Mouse (Mus musculus): ENCODE measurements around the gene Gss. TPM values are rescaled to one million over a fixed set of nuclear protein-coding genes. Genes with fewer than 3 reads are reported as not detected.

Gss gene
- polyA plus RNA-seq, 1 experiment from 2014 or later = 14.3 TPM

DNA sequence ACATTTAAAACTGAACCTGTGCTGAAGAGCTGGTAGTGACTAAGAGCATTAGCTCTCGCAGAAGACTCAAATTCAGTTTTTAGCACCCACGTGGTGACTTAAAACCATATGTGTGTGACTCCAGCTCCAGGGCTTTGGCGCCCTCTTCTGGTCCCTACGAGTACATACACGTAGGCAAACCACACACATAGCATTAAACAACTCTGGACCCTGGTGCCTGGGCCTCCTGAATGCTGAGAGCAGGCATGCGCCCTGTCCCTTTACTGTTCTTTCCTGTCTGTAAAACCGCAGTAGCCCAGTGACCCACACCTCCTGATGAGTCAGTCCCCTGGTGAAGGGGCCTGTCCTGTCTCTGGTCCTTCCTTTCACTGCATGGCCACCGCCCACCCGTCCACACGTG is 32.1 kb upstream of the Gss start:
- H3K4me1 ChIP-seq (replicated peaks; ENCODE audit: control insufficient read depth, insufficient read depth, low read length) = peaks cover 9% of the 10 kb centered on the region; the same call in 1 of the 2 replicates
- DNase-seq (ENCODE audit: low spot score) = peak; percentile 65
- WGBS = 38% methylated on average over 10 of the region's 10 CpGs
- H3K27me3 ChIP-seq (ENCODE audit: control insufficient read depth, insufficient read depth, low read length) = peaks cover 18% of the 10 kb centered on the region
- H3K9ac ChIP-seq = no peak overlapping the region
- H3K27ac ChIP-seq = no peak overlapping the region
- no peaks in the 10 kb centered on the region for H3K9me3 ChIP-seq (ENCODE audit: control insufficient read depth, low read length)
- peaks cover 4% of the 10 kb centered on the region; the same call in 1 of the 2 replicates for H3K36me3 ChIP-seq (replicated peaks; ENCODE audit: control insufficient read depth, insufficient read depth)
- no peak overlapping the region for H3K4me3 ChIP-seq (replicated peaks; ENCODE audit: low read length)
- ATAC-seq (ENCODE audit: low FRiP score) = no peak
- H3K4me2 ChIP-seq (replicated peaks) = no peak overlapping the region

DNA sequence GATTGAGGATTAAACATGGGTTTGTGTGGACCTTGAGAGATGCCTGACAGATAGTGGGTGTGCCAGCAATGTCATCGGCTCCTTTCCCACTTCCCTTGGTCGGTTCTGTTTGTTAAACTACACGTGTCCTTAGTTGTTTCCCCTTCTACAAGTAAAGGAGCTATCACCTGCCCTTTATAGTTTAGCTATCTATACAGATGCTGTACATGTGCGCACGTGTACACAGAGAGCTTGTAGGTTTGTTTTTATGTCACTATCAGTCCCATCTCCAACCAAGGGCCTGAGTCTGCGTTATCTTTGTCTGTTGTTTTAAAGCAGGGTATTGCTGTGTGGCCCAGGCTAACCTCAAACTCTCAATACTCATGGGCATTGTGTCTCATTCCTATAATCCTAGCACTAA is 31.4 kb upstream of the Gss start:
- DNase-seq (ENCODE audit: low spot score) = no peak
- Histone ChIP-seq H3K27me3 (ENCODE audit: control insufficient read depth, insufficient read depth, low read length) (peaks cover 15% of the 10 kb centered on the region), H3K9me3 (ENCODE audit: control insufficient read depth, low read length) (no peaks in the 10 kb centered on the region), H3K4me3 (replicated peaks; ENCODE audit: low read length) (no peak overlapping the region), H3K4me1 (replicated peaks; ENCODE audit: control insufficient read depth, insufficient read depth, low read length) (peaks cover 2% of the 10 kb centered on the region; the same call in 1 of the 2 replicates), H3K9ac (no peak overlapping the region), H3K36me3 (replicated peaks; ENCODE audit: control insufficient read depth, insufficient read depth) (peaks cover 4% of the 10 kb centered on the region; the same call in 1 of the 2 replicates), H3K4me2 (replicated peaks) (no peak overlapping the region), H3K27ac (no peak overlapping the region)
- 89% methylated on average over 6 of the region's 6 CpGs for WGBS
- ATAC-seq (ENCODE audit: low FRiP score) = no peak

DNA sequence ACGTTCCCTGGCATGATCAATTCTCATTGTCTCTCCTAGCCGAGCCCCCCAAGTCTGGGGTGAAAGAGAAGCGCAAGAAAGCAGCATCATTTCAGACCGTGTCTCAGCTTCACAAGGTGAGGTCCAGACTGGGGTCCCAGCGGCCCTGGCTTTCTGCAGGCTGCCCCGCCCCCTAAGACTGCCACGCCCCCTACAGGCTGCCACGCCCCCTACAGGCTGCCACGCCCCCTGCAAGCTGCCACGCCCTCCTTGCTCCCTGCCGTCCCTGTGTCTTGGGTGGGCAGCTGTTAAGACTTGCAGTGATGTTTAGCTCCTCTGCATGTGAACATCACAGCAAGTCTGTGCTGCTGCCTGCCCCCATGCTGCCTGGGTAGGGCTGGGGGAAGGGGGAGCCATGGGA is 30.0 kb upstream of the Gss start:
- Histone ChIP-seq H3K4me2 (replicated peaks) (no peak overlapping the region), H3K9me3 (ENCODE audit: control insufficient read depth, low read length) (no peaks in the 10 kb centered on the region), H3K27ac (no peak overlapping the region), H3K36me3 (replicated peaks; ENCODE audit: control insufficient read depth, insufficient read depth) (no peaks in the 10 kb centered on the region), H3K27me3 (ENCODE audit: control insufficient read depth, insufficient read depth, low read length) (0 out of 2 replicates have a peak, but pooled peaks cover under 1% of the 10 kb centered on the region), H3K9ac (no peak overlapping the region), H3K4me1 (replicated peaks; ENCODE audit: control insufficient read depth, insufficient read depth, low read length) (no peaks in the 10 kb centered on the region), H3K4me3 (replicated peaks; ENCODE audit: low read length) (no peak overlapping the region)
- ATAC-seq (ENCODE audit: low FRiP score) = no peak
- no peak for DNase-seq (ENCODE audit: low spot score)
- 33% methylated on average over 11 of the region's 11 CpGs for WGBS

GRCm38 (mm10) chr2:155619817-155620216 is 27.2 kb upstream of the Gss start:
- no peak overlapping the region for H3K4me2 ChIP-seq (replicated peaks)
- H3K4me1 ChIP-seq (replicated peaks; ENCODE audit: control insufficient read depth, insufficient read depth, low read length) = no peaks in the 10 kb centered on the region
- no peak for ATAC-seq (ENCODE audit: low FRiP score)
- no peaks in the 10 kb centered on the region for H3K36me3 ChIP-seq (replicated peaks; ENCODE audit: control insufficient read depth, insufficient read depth)
- no peak overlapping the region for H3K9ac ChIP-seq
- peak; percentile 78 for DNase-seq (ENCODE audit: low spot score)
- 23% methylated on average over 8 of the region's 8 CpGs for WGBS
- H3K27me3 ChIP-seq (ENCODE audit: control insufficient read depth, insufficient read depth, low read length) = no peaks in the 10 kb centered on the region
- no peak overlapping the region for H3K4me3 ChIP-seq (replicated peaks; ENCODE audit: low read length)
- H3K27ac ChIP-seq = no peak overlapping the region
- H3K9me3 ChIP-seq (ENCODE audit: control insufficient read depth, low read length) = no peaks in the 10 kb centered on the region

- 65% methylated on average over 6 of the region's 6 CpGs for WGBS
- no peak overlapping the region for H3K4me2 ChIP-seq (replicated peaks)
- H3K36me3 ChIP-seq (replicated peaks; ENCODE audit: control insufficient read depth, insufficient read depth) = no peaks in the 10 kb centered on the region
- H3K4me1 ChIP-seq (replicated peaks; ENCODE audit: control insufficient read depth, insufficient read depth, low read length) = no peaks in the 10 kb centered on the region
- H3K27me3 ChIP-seq (ENCODE audit: control insufficient read depth, insufficient read depth, low read length) = no peaks in the 10 kb centered on the region; the same call in 1 of the 2 replicates
- no peaks in the 10 kb centered on the region for H3K9me3 ChIP-seq (ENCODE audit: control insufficient read depth, low read length)
- no peak overlapping the region for H3K4me3 ChIP-seq (replicated peaks; ENCODE audit: low read length)
- H3K27ac ChIP-seq = no peak overlapping the region
- no peak for ATAC-seq (ENCODE audit: low FRiP score)
- H3K9ac ChIP-seq = no peak overlapping the region
- no peak for DNase-seq (ENCODE audit: low spot score)
Observed at GRCm38 (mm10) chr2:155616971-155617370, 24.4 kb upstream of the Gss start.

- Histone ChIP-seq H3K4me2 (replicated peaks) (peak overlapping the region; percentile 42; the same call in 1 of the 2 replicates), H3K4me1 (replicated peaks; ENCODE audit: control insufficient read depth, insufficient read depth, low read length) (no peaks in the 10 kb centered on the region), H3K36me3 (replicated peaks; ENCODE audit: control insufficient read depth, insufficient read depth) (no peaks in the 10 kb centered on the region), H3K4me3 (replicated peaks; ENCODE audit: low read length) (no peak overlapping the region), H3K27ac (no peak overlapping the region), H3K9ac (no peak overlapping the region), H3K27me3 (ENCODE audit: control insufficient read depth, insufficient read depth, low read length) (no peaks in the 10 kb centered on the region; the same call in 1 of the 2 replicates), H3K9me3 (ENCODE audit: control insufficient read depth, low read length) (no peaks in the 10 kb centered on the region)
- WGBS = 70% methylated on average over 8 of the region's 8 CpGs
- ATAC-seq (ENCODE audit: low FRiP score) (no peak), DNase-seq (ENCODE audit: low spot score) (no peak)
Observed at GRCm38 (mm10) chr2:155613953-155614352, 21.3 kb upstream of the Gss start.

GRCm38 (mm10) chr2:155613326-155613755 is 20.7 kb upstream of the Gss start:
- WGBS = 4% methylated on average over 20 of the region's 20 CpGs
- DNase-seq (ENCODE audit: low spot score) (no peak), ATAC-seq (ENCODE audit: low FRiP score) (peak; percentile 69; the same call in 1 of the 2 replicates)
- Histone ChIP-seq H3K36me3 (replicated peaks; ENCODE audit: control insufficient read depth, insufficient read depth) (no peaks in the 10 kb centered on the region), H3K9ac (no peak overlapping the region), H3K4me3 (replicated peaks; ENCODE audit: low read length) (peak overlapping the region; percentile 12; the same call in 1 of the 2 replicates), H3K27me3 (ENCODE audit: control insufficient read depth, insufficient read depth, low read length) (no peaks in the 10 kb centered on the region; the same call in 1 of the 2 replicates), H3K27ac (no peak overlapping the region), H3K4me2 (replicated peaks) (peak overlapping the region; percentile 42), H3K9me3 (ENCODE audit: control insufficient read depth, low read length) (no peaks in the 10 kb centered on the region), H3K4me1 (replicated peaks; ENCODE audit: control insufficient read depth, insufficient read depth, low read length) (no peaks in the 10 kb centered on the region)

DNA sequence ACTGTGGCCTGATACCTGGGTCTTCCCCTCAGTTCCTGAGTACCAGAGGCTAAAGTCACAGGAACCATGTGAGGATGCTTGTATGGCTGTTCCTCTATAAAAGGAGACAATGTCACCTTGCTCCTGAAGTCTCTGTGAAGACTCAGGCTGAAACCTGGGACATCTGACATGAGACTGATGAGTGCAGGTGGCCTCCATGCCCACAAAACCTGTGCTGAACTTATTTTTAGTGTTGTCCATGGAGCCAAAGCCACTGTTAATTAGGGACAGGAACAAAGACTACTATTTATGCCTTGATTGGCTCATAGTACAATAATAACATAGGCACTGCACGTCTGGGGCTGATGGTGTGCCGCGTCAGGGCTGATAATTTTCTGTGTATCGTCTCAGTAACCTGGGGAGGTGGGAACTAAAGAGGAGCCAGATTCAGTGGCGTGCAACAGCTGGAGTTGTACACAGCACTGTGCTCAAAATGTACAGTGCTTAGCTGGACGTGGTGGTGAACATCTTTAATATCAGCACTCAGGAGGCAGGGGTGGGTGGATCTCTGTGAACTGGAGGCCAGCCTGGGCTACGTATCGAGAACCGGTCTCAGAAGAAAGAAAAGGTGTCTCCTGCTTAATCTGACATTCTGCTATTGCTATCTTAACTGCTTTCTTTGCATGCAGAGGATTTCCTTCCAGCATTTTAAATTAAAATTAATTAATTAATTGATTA is 19.4 kb upstream of the Gss start:
- Histone ChIP-seq H3K4me1 (replicated peaks; ENCODE audit: control insufficient read depth, insufficient read depth, low read length) (no peaks in the 10 kb centered on the region), H3K27ac (no peak overlapping the region), H3K4me3 (replicated peaks; ENCODE audit: low read length) (no peak overlapping the region), H3K9me3 (ENCODE audit: control insufficient read depth, low read length) (no peaks in the 10 kb centered on the region), H3K27me3 (ENCODE audit: control insufficient read depth, insufficient read depth, low read length) (no peaks in the 10 kb centered on the region; the same call in 1 of the 2 replicates), H3K9ac (no peak overlapping the region), H3K4me2 (replicated peaks) (no peak overlapping the region), H3K36me3 (replicated peaks; ENCODE audit: control insufficient read depth, insufficient read depth) (no peaks in the 10 kb centered on the region)
- DNase-seq (ENCODE audit: low spot score) = no peak
- 86% methylated on average over 9 of the region's 9 CpGs for WGBS
- ATAC-seq (ENCODE audit: low FRiP score) = no peak

- Histone ChIP-seq H3K27me3 (ENCODE audit: control insufficient read depth, insufficient read depth, low read length) (no peaks in the 10 kb centered on the region; the same call in 1 of the 2 replicates), H3K4me1 (replicated peaks; ENCODE audit: control insufficient read depth, insufficient read depth, low read length) (no peaks in the 10 kb centered on the region), H3K4me3 (replicated peaks; ENCODE audit: low read length) (no peak within 1 kb of the TSS), H3K9me3 (ENCODE audit: control insufficient read depth, low read length) (no peaks in the 10 kb centered on the region), H3K9ac (no peak within 1 kb of the TSS), H3K4me2 (replicated peaks) (no peak within 1 kb of the TSS), H3K27ac (no peak within 1 kb of the TSS), H3K36me3 (replicated peaks; ENCODE audit: control insufficient read depth, insufficient read depth) (no peaks in the 10 kb centered on the region)
- DNase-seq (ENCODE audit: low spot score) (no peak), ATAC-seq (ENCODE audit: low FRiP score) (no peak)
- WGBS = 39% methylated on average over 4 of the region's 4 CpGs
Observed at GRCm38 (mm10) chr2:155610978-155611377, 18.4 kb upstream of the Gss start, which contains the start of gene Myh7b. Gene Myh7b, plus strand, starts transcription at chr2:155611212.

All from hindbrain, embryonic 14.5 days (tissue).